Mouse (Mus musculus) ES-E14 (cell line): ENCODE data around the gene Lrrc4.

ENCODE experiments used
- CHD2 ChIP-seq: IDR thresholded peaks from 2 replicates; pipeline ENCODE4 v1.6.1; 2014; ENCODE audit warnings: mild to moderate bottlenecking, low read depth, low read length, inconsistent platforms
- HCFC1 ChIP-seq: IDR thresholded peaks from 2 replicates; pipeline ENCODE4 v1.6.1; 2012; ENCODE audit warnings: low read length, inconsistent platforms, borderline replicate concordance; ENCODE audit not compliant: insufficient read depth
- ZC3H11A ChIP-seq: IDR thresholded peaks from 2 replicates; pipeline ENCODE4 v1.6.1; 2012; ENCODE audit warnings: low read depth, mild to moderate bottlenecking, inconsistent platforms, low read length, borderline replicate concordance

GRCm38 (mm10) chr6:28879315-28879714 lies 47.8 kb upstream of the Lrrc4 start:
- TF ChIP-seq CHD2 (no peak), ZC3H11A (no peak), HCFC1 (no peak)
